Mouse (Mus musculus): Measurements from ENCODE around the gene Atp9a.

Gene Atp9a

GRCm38 (mm10) chr2:168602387-168602741, 139.8 kb downstream of the Atp9a start:
- in situ Hi-C loops (cut with MboI, MseI), result loop anchor here in 1 of 2 experiments (5.0 kb wide), 1 partner anchor 40 kb away; no protein-coding TSS in a partner anchor

GRCm38 (mm10) chr2:168601491-168602386, 140.5 kb downstream of the Atp9a start, which contains the start of gene Nfatc2:
Gene Nfatc2, minus strand, starts transcription at chr2:168601657.
- in situ Hi-C loops (cut with MboI, MseI), result loop anchor here in 1 of 2 experiments (5.0 kb wide), 1 partner anchor 39 kb away; no protein-coding TSS in a partner anchor

- in situ Hi-C loops (cut with MboI, MseI), result loop anchor here in 1 of 2 experiments (5.0 kb wide), 1 partner anchor 39 kb away; no protein-coding TSS in a partner anchor
Measured at GRCm38 (mm10) chr2:168600750-168601490, 141.3 kb downstream of the Atp9a start.

GRCm38 (mm10) chr2:168595693-168596092, 146.5 kb downstream of the Atp9a start:
- in situ Hi-C loops (cut with MboI, MseI), result loop anchor here in 1 of 2 experiments (25.0 kb wide), 1 partner anchor 1717 kb away; no protein-coding TSS in a partner anchor

- in situ Hi-C loops (cut with MboI, MseI), result loop anchor here in 1 of 2 experiments (5.0 to 25.0 kb wide), 2 partner anchors 1569 to 1719 kb away; no protein-coding TSS in a partner anchor
Measured at GRCm38 (mm10) chr2:168593676-168594075, 148.5 kb downstream of the Atp9a start.

- in situ Hi-C loops (cut with MboI, MseI), result loop anchor here in 1 of 2 experiments (5.0 to 25.0 kb wide), 2 partner anchors 1569 to 1719 kb away; no protein-coding TSS in a partner anchor
Measured at GRCm38 (mm10) chr2:168593004-168593403, 149.2 kb downstream of the Atp9a start.

GRCm38 (mm10) chr2:168591076-168591475, 151.1 kb downstream of the Atp9a start:
- in situ Hi-C loops (cut with MboI, MseI), result loop anchor here in 1 of 2 experiments (5.0 to 25.0 kb wide), 2 partner anchors 1571 to 1721 kb away; no protein-coding TSS in a partner anchor

GRCm38 (mm10) chr2:168590556-168590955, 151.7 kb downstream of the Atp9a start:
- in situ Hi-C loops (cut with MboI, MseI), result loop anchor here in 1 of 2 experiments (5.0 to 25.0 kb wide), 2 partner anchors 1572 to 1722 kb away; no protein-coding TSS in a partner anchor

- in situ Hi-C loops (cut with MboI, MseI), result loop anchor here in 1 of 2 experiments (5.0 to 25.0 kb wide), 2 partner anchors 1572 to 1722 kb away; no protein-coding TSS in a partner anchor
Measured at GRCm38 (mm10) chr2:168590168-168590551, 152.0 kb downstream of the Atp9a start.

- in situ Hi-C loops (cut with MboI, MseI), result loop anchor here in 1 of 2 experiments (5.0 to 25.0 kb wide), 2 partner anchors 1573 to 1723 kb away; no protein-coding TSS in a partner anchor
Measured at GRCm38 (mm10) chr2:168589368-168590167, 152.6 kb downstream of the Atp9a start.

GRCm38 (mm10) chr2:168588591-168589367, 153.4 kb downstream of the Atp9a start:
- in situ Hi-C loops (cut with MboI, MseI), result loop anchor here in 1 of 2 experiments (25.0 kb wide), 1 partner anchor 1724 kb away; no protein-coding TSS in a partner anchor

GRCm38 (mm10) chr2:168587159-168587558, 155.1 kb downstream of the Atp9a start:
- in situ Hi-C loops (cut with MboI, MseI), result loop anchor here in 1 of 2 experiments (25.0 kb wide), 1 partner anchor 1725 kb away; no protein-coding TSS in a partner anchor

- in situ Hi-C loops (cut with MboI, MseI), result loop anchor here in 1 of 2 experiments (25.0 kb wide), 1 partner anchor 1726 kb away; no protein-coding TSS in a partner anchor
Measured at GRCm38 (mm10) chr2:168586512-168586911, 155.7 kb downstream of the Atp9a start.

- in situ Hi-C loops (cut with MboI, MseI), result loop anchor here in 1 of 2 experiments (25.0 kb wide), 1 partner anchor 1727 kb away; no protein-coding TSS in a partner anchor
Measured at GRCm38 (mm10) chr2:168584857-168585256, 157.4 kb downstream of the Atp9a start.
